Mouse (Mus musculus): ENCODE results near the gene Ap1s3. TPM values are rescaled to one million over a fixed set of nuclear protein-coding genes. Genes with fewer than 3 reads are reported as not detected.
A peak's percentile ranks its signal among the peaks of the same experiment; 100 is the strongest.

Ap1s3 gene
- polyA plus RNA-seq, 1 experiment from 2014 or later: 0.43 TPM

DNA sequence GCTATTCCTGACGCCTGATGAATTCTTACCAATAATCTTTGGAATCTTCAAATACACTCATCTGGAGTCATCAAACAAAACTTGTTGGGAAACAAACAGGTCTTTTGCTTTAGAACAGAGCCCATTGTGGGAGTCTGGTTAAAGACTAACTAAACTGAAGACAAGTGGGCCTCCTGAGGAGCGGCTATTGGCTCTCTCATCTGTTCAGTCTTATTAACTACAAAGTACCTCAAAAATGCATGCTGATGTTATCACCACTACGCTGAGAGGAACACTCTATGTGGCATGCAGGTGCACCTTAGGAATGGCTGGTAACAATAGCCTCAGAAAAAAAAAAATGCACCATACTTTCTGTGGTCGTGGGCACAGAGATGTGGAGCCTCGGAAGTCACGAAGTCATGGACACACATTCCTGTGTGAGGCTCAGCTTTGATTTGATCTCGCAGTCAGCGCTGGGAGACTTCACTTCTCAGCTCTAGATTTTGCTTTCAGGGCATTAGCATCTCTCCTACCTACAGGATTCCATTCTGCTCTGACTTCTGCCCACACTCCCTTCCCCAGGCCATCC is 6.4 kb upstream of the Ap1s3 start:
- Histone ChIP-seq H3K4me1 (ENCODE audit: control insufficient read depth, insufficient read depth, low read length) (no peaks in the 10 kb centered on the region), H3K9me3 (replicated peaks; ENCODE audit: control insufficient read depth, low read length) (no peaks in the 10 kb centered on the region), H3K4me2 (ENCODE audit: low read depth, low read length) (no peak overlapping the region), H3K9ac (ENCODE audit: low read length) (no peak overlapping the region), H3K4me3 (replicated peaks; ENCODE audit: low read length) (no peak overlapping the region), H3K36me3 (ENCODE audit: control insufficient read depth, insufficient read depth, low read length) (no peaks in the 10 kb centered on the region), H3K27ac (ENCODE audit: low read length) (no peak overlapping the region), H3K27me3 (ENCODE audit: control insufficient read depth, insufficient read depth, low read length) (0 out of 2 replicates have a peak, but pooled peaks cover 1% of the 10 kb centered on the region)
- ATAC-seq (ENCODE audit: insufficient read depth, low FRiP score): no peak
- WGBS: 59% methylated on average over 8 of the region's 8 CpGs

DNA sequence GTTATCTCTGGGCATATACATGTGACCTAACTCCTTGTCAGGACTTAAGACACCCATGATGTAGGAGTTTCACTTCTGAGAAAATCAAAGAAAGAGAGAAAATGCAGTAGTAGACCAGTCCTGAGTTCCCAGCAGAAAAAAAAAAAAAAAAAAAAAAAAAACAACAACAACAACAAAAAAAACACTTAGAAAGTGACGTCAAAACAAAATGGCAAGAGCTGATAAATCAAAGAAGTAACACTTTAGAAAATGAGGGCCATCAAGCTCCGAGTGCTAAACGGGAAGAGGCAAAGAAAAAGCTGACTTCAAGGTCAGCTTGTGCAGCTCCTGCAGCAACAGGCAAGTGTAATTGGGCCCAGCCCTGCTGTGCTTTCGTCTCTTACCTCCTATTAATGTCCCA is 3.9 kb upstream of the Ap1s3 start:
- Histone ChIP-seq H3K4me1 (ENCODE audit: control insufficient read depth, insufficient read depth, low read length) (peaks cover 6% of the 10 kb centered on the region; the same call in 1 of the 2 replicates), H3K4me3 (replicated peaks; ENCODE audit: low read length) (no peak overlapping the region), H3K36me3 (ENCODE audit: control insufficient read depth, insufficient read depth, low read length) (no peaks in the 10 kb centered on the region), H3K27ac (ENCODE audit: low read length) (no peak overlapping the region), H3K9me3 (replicated peaks; ENCODE audit: control insufficient read depth, low read length) (no peaks in the 10 kb centered on the region), H3K4me2 (ENCODE audit: low read depth, low read length) (no peak overlapping the region), H3K9ac (ENCODE audit: low read length) (no peak overlapping the region), H3K27me3 (ENCODE audit: control insufficient read depth, insufficient read depth, low read length) (peaks cover 4% of the 10 kb centered on the region)
- ATAC-seq (ENCODE audit: insufficient read depth, low FRiP score): no peak
- WGBS: 64% methylated on average over 4 of the region's 4 CpGs

- H3K27me3 ChIP-seq (ENCODE audit: control insufficient read depth, insufficient read depth, low read length): peaks cover 4% of the 10 kb centered on the region
- H3K4me1 ChIP-seq (ENCODE audit: control insufficient read depth, insufficient read depth, low read length): peaks cover 11% of the 10 kb centered on the region; the same call in 1 of the 2 replicates
- no peak for ATAC-seq (ENCODE audit: insufficient read depth, low FRiP score)
- H3K36me3 ChIP-seq (ENCODE audit: control insufficient read depth, insufficient read depth, low read length): no peaks in the 10 kb centered on the region
- peak overlapping the region; percentile 79 for H3K9ac ChIP-seq (ENCODE audit: low read length)
- WGBS: under 1% methylated on average over 11 of the region's 11 CpGs
- H3K4me3 ChIP-seq (replicated peaks; ENCODE audit: low read length): peak overlapping the region; percentile 74
- H3K27ac ChIP-seq (ENCODE audit: low read length): no peak overlapping the region
- H3K4me2 ChIP-seq (ENCODE audit: low read depth, low read length): peak overlapping the region; percentile 85
- H3K9me3 ChIP-seq (replicated peaks; ENCODE audit: control insufficient read depth, low read length): no peaks in the 10 kb centered on the region
Measured at GRCm38 (mm10) chr1:79671196-79671542, 603 bp downstream of the Ap1s3 start.

DNA sequence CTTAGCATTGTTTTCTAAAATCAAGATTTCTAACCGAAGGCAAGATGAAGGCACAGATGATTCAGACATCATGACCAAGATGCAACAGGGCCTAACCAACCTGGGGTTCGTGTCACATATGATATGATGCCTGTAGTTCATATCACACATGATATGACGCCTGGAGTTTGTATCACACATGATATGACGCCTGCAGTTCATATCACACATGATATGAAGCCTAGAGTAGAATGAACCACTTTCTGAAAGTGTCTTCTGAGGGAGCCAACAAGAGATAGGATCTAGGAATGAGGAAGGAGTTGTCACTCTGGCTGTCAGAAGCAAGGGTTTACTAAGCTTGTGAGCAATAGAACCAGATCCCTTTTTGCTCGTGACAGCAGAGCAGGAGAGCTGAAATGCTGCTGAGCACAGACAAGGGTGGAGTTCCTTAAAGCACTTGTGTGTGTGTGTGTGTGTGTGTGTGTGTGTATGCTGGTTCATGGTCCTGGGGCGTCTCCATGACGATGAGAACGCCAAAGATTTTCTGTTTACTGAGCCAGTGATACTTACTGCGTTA is 2.3 kb downstream of the Ap1s3 start:
- WGBS: 68% methylated on average over 9 of the region's 9 CpGs
- no peak for ATAC-seq (ENCODE audit: insufficient read depth, low FRiP score)
- Histone ChIP-seq H3K27me3 (ENCODE audit: control insufficient read depth, insufficient read depth, low read length) (peaks cover 4% of the 10 kb centered on the region), H3K4me2 (ENCODE audit: low read depth, low read length) (no peak overlapping the region), H3K4me1 (ENCODE audit: control insufficient read depth, insufficient read depth, low read length) (peaks cover 11% of the 10 kb centered on the region; the same call in 1 of the 2 replicates), H3K4me3 (replicated peaks; ENCODE audit: low read length) (no peak overlapping the region), H3K36me3 (ENCODE audit: control insufficient read depth, insufficient read depth, low read length) (no peaks in the 10 kb centered on the region), H3K9me3 (replicated peaks; ENCODE audit: control insufficient read depth, low read length) (no peaks in the 10 kb centered on the region), H3K27ac (ENCODE audit: low read length) (no peak overlapping the region), H3K9ac (ENCODE audit: low read length) (no peak overlapping the region)

- Histone ChIP-seq H3K27ac (ENCODE audit: low read length) (no peak overlapping the region), H3K4me2 (ENCODE audit: low read depth, low read length) (no peak overlapping the region), H3K4me3 (replicated peaks; ENCODE audit: low read length) (no peak overlapping the region), H3K36me3 (ENCODE audit: control insufficient read depth, insufficient read depth, low read length) (no peaks in the 10 kb centered on the region), H3K9ac (ENCODE audit: low read length) (no peak overlapping the region), H3K27me3 (ENCODE audit: control insufficient read depth, insufficient read depth, low read length) (no peaks in the 10 kb centered on the region), H3K4me1 (ENCODE audit: control insufficient read depth, insufficient read depth, low read length) (no peaks in the 10 kb centered on the region), H3K9me3 (replicated peaks; ENCODE audit: control insufficient read depth, low read length) (no peaks in the 10 kb centered on the region)
- WGBS: 83% methylated on average over 4 of the region's 4 CpGs
- ATAC-seq (ENCODE audit: insufficient read depth, low FRiP score): no peak
Measured at GRCm38 (mm10) chr1:79664911-79665310, 6.9 kb downstream of the Ap1s3 start.

DNA sequence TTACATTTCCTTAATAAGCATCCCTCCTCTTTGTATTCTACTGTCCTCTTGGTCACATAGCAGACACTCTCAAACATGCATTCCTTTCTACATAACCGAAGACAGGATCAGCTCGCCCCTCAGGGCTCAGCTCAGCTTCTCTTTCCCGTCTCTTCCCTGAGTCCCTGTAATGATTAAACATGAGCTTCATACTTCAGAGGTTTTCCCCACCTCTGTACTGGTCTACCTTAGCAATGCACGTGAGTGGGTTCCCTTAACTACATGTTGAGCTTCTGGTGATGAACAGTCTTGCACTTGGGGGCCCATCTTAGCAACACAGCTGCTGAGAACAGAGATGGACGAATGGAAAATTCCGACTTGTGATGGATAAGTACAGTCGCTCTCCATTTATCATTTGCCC is 12.2 kb downstream of the Ap1s3 start:
- H3K9ac ChIP-seq (ENCODE audit: low read length): no peak overlapping the region
- no peak overlapping the region for H3K27ac ChIP-seq (ENCODE audit: low read length)

DNA sequence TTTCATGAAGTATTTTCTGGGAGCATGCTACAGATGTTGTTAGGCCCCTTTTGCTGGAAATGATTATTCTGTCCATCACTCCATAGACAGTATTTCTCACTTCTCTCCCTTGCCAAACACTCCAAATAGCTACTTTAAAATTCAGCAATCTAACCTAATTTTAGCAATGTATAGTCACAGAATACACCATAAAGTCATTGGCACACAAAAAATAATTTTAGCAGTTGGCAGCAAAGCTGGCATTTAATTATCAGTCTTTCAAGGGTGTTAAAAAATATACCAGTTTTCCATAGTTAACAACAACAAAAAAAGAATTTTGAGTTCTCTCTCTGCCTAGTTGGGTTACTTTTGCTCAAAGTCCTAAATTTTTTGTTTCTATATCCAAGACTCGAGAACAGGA is 14.4 kb downstream of the Ap1s3 start:
- H3K4me1 ChIP-seq (ENCODE audit: control insufficient read depth, insufficient read depth, low read length): no peaks in the 10 kb centered on the region
- no peaks in the 10 kb centered on the region for H3K36me3 ChIP-seq (ENCODE audit: control insufficient read depth, insufficient read depth, low read length)
- no peak overlapping the region for H3K27ac ChIP-seq (ENCODE audit: low read length)
- ATAC-seq (ENCODE audit: insufficient read depth, low FRiP score): no peak
- 58% methylated on average over 1 of the region's 1 CpGs for WGBS
- H3K9ac ChIP-seq (ENCODE audit: low read length): no peak overlapping the region
- H3K4me3 ChIP-seq (replicated peaks; ENCODE audit: low read length): no peak overlapping the region
- H3K4me2 ChIP-seq (ENCODE audit: low read depth, low read length): no peak overlapping the region
- no peaks in the 10 kb centered on the region for H3K27me3 ChIP-seq (ENCODE audit: control insufficient read depth, insufficient read depth, low read length)
- no peaks in the 10 kb centered on the region for H3K9me3 ChIP-seq (replicated peaks; ENCODE audit: control insufficient read depth, low read length)

More for the DNA sequence above, 12.2 kb downstream of the Ap1s3 start:
- H3K36me3 ChIP-seq (ENCODE audit: control insufficient read depth, insufficient read depth, low read length): no peaks in the 10 kb centered on the region
- no peak for ATAC-seq (ENCODE audit: insufficient read depth, low FRiP score)
- no peak overlapping the region for H3K4me3 ChIP-seq (replicated peaks; ENCODE audit: low read length)
- 74% methylated on average over 7 of the region's 7 CpGs for WGBS
- H3K27me3 ChIP-seq (ENCODE audit: control insufficient read depth, insufficient read depth, low read length): no peaks in the 10 kb centered on the region
- no peaks in the 10 kb centered on the region for H3K9me3 ChIP-seq (replicated peaks; ENCODE audit: control insufficient read depth, low read length)
- no peak overlapping the region for H3K4me2 ChIP-seq (ENCODE audit: low read depth, low read length)
- H3K4me1 ChIP-seq (ENCODE audit: control insufficient read depth, insufficient read depth, low read length): no peaks in the 10 kb centered on the region

GRCm38 (mm10) chr1:79655819-79656555 is 15.8 kb downstream of the Ap1s3 start:
- H3K9me3 ChIP-seq (replicated peaks; ENCODE audit: control insufficient read depth, low read length): no peaks in the 10 kb centered on the region
- ATAC-seq (ENCODE audit: insufficient read depth, low FRiP score): no peak
- no peaks in the 10 kb centered on the region for H3K4me1 ChIP-seq (ENCODE audit: control insufficient read depth, insufficient read depth, low read length)
- 62% methylated on average over 4 of the region's 4 CpGs for WGBS
- no peaks in the 10 kb centered on the region for H3K36me3 ChIP-seq (ENCODE audit: control insufficient read depth, insufficient read depth, low read length)
- H3K9ac ChIP-seq (ENCODE audit: low read length): no peak overlapping the region
- H3K4me2 ChIP-seq (ENCODE audit: low read depth, low read length): no peak overlapping the region
- no peak overlapping the region for H3K27ac ChIP-seq (ENCODE audit: low read length)
- H3K4me3 ChIP-seq (replicated peaks; ENCODE audit: low read length): no peak overlapping the region
- H3K27me3 ChIP-seq (ENCODE audit: control insufficient read depth, insufficient read depth, low read length): no peaks in the 10 kb centered on the region

GRCm38 (mm10) chr1:79654948-79655347 is 16.8 kb downstream of the Ap1s3 start:
- Histone ChIP-seq H3K27ac (ENCODE audit: low read length) (no peak overlapping the region), H3K4me1 (ENCODE audit: control insufficient read depth, insufficient read depth, low read length) (no peaks in the 10 kb centered on the region), H3K4me2 (ENCODE audit: low read depth, low read length) (no peak overlapping the region), H3K9me3 (replicated peaks; ENCODE audit: control insufficient read depth, low read length) (no peaks in the 10 kb centered on the region), H3K4me3 (replicated peaks; ENCODE audit: low read length) (no peak overlapping the region), H3K9ac (ENCODE audit: low read length) (no peak overlapping the region), H3K36me3 (ENCODE audit: control insufficient read depth, insufficient read depth, low read length) (no peaks in the 10 kb centered on the region), H3K27me3 (ENCODE audit: control insufficient read depth, insufficient read depth, low read length) (no peaks in the 10 kb centered on the region)
- 90% methylated on average over 2 of the region's 2 CpGs for WGBS
- no peak for ATAC-seq (ENCODE audit: insufficient read depth, low FRiP score)
